Mouse (Mus musculus) heart, adult 2 months (tissue): ENCODE data around the gene Acvr2b.

Experiments
- EP300 ChIP-seq: fragments of 200-500 bp; IDR thresholded peaks from 2 replicates; pipeline ENCODE4 v1.6.1; 2011; ENCODE audit warnings: low read depth, low read length, control low read depth; ENCODE audit not compliant: insufficient read depth
- POLR2A ChIP-seq: fragments of 200-500 bp; IDR thresholded peaks from 2 replicates; pipeline ENCODE4 v1.6.1; 2011; ENCODE audit warnings: mild to moderate bottlenecking, low read depth, low read length, control low read depth; ENCODE audit not compliant: insufficient read depth

GRCm38 (mm10) chr9:119483554-119484353, 81.8 kb downstream of the Acvr2b start:
- TF ChIP-seq EP300 (0 out of 2 replicates have a peak, but pooled peaks have one; percentile 38), POLR2A (no peak)
